ENCODE assay signal across 14 mouse cellular contexts in genomic region chr9:106355975-106356286, GRCm38 (mm10). TPM values are rescaled to one million over a fixed set of nuclear protein-coding genes. Genes with fewer than 3 reads are reported as not detected.
DNase-seq lines count a peak whose midpoint lies in the region; ATAC-seq lines count a peak whose summit lies in the region.
"Had no signal": no experiment of that assay in that cellular context is flagged by ENCODE, and none has a peak within 500 bp of the region (broad histone marks: within the 10 kb centered on the region; RNA-seq: fewer than 3 reads in every experiment).

No protein-coding gene starts in this region.

- no peak for DNase-seq in kidney, adult 9 months
- no peak for DNase-seq in embryonic facial prominence, embryonic 11.5 days (ENCODE audit: low spot score)
- no peak for DNase-seq in gastrocnemius, adult 8-10 months (ENCODE audit: low spot score in 2 of 2)
- DNase-seq in thymus, postnatal 36 days, result no peak
- DNase-seq: cerebellum, adult 9-11 months; gastrocnemius, postnatal 36 days; kidney, adult 11 months; layer of hippocampus, postnatal 36 days; thymus, adult 2 months had no signal

- H3K4me1 ChIP-seq in kidney, embryonic 14.5 days (ENCODE audit: control insufficient read depth, insufficient read depth, low read length), result peaks cover 27% of the 10 kb centered on the region
- H3K4me1 ChIP-seq in embryonic facial prominence, embryonic 11.5 days (ENCODE audit: control insufficient read depth, insufficient read depth, low read length), result peaks cover 30% of the 10 kb centered on the region
- peaks cover 94% of the 10 kb centered on the region for H3K4me1 ChIP-seq in embryonic facial prominence, embryonic 13.5 days
- H3K4me1 ChIP-seq in midbrain, embryonic 13.5 days (replicated peaks), result peaks cover 13% of the 10 kb centered on the region

- no peaks in the 10 kb centered on the region for H3K36me3 ChIP-seq in kidney, embryonic 14.5 days (ENCODE audit: control insufficient read depth, insufficient read depth, low read length)
- H3K36me3 ChIP-seq in embryonic facial prominence, embryonic 11.5 days (replicated peaks; ENCODE audit: control insufficient read depth, insufficient read depth, low read depth, low read length), result no peaks in the 10 kb centered on the region
- H3K36me3 ChIP-seq in embryonic facial prominence, embryonic 13.5 days, result no peaks in the 10 kb centered on the region
- no peaks in the 10 kb centered on the region for H3K36me3 ChIP-seq in midbrain, embryonic 13.5 days

- H3K9ac ChIP-seq in kidney, embryonic 14.5 days (ENCODE audit: low read depth, low read length), result 0 out of 2 replicates have a peak overlapping the region, but pooled peaks have one; percentile 12
- no peak overlapping the region; the same call in none of the 2 replicates for H3K9ac ChIP-seq in embryonic facial prominence, embryonic 11.5 days (replicated peaks; ENCODE audit: low read length)
- peak overlapping the region; percentile 51 for H3K9ac ChIP-seq in embryonic facial prominence, embryonic 13.5 days
- H3K9ac ChIP-seq in midbrain, embryonic 13.5 days (replicated peaks), result no peak overlapping the region

- no peaks in the 10 kb centered on the region for H3K9me3 ChIP-seq in kidney, embryonic 14.5 days (ENCODE audit: control insufficient read depth, low read length)
- no peaks in the 10 kb centered on the region for H3K9me3 ChIP-seq in embryonic facial prominence, embryonic 11.5 days (replicated peaks; ENCODE audit: control insufficient read depth, low read length)
- H3K9me3 ChIP-seq in embryonic facial prominence, embryonic 13.5 days, result no peaks in the 10 kb centered on the region
- H3K9me3 ChIP-seq in midbrain, embryonic 13.5 days, result no peaks in the 10 kb centered on the region

- H3K27ac ChIP-seq in kidney, embryonic 14.5 days (ENCODE audit: low read depth, low read length), result peak overlapping the region; percentile 73
- H3K27ac ChIP-seq in embryonic facial prominence, embryonic 11.5 days (replicated peaks; ENCODE audit: low read depth, low read length), result peak overlapping the region; percentile 99
- peak overlapping the region; percentile 98 for H3K27ac ChIP-seq in embryonic facial prominence, embryonic 13.5 days
- peak overlapping the region; percentile 5; the same call in 1 of the 2 replicates for H3K27ac ChIP-seq in midbrain, embryonic 13.5 days

- H3K4me3 ChIP-seq in kidney, embryonic 14.5 days (ENCODE audit: low read length), result no peak overlapping the region
- H3K4me3 ChIP-seq in embryonic facial prominence, embryonic 11.5 days (ENCODE audit: low read depth, low read length), result no peak overlapping the region
- H3K4me3 ChIP-seq in embryonic facial prominence, embryonic 13.5 days, result no peak overlapping the region
- no peak overlapping the region for H3K4me3 ChIP-seq in midbrain, embryonic 13.5 days (replicated peaks)
- H3K4me3 ChIP-seq: erythroblast, embryonic 14.5 days; myocyte had no signal

- H3K4me2 ChIP-seq in kidney, embryonic 14.5 days (replicated peaks; ENCODE audit: low read depth, low read length), result no peak overlapping the region
- H3K4me2 ChIP-seq in embryonic facial prominence, embryonic 11.5 days (ENCODE audit: low read depth, low read length), result peak overlapping the region; percentile 13; the same call in 1 of the 2 replicates
- H3K4me2 ChIP-seq in embryonic facial prominence, embryonic 13.5 days, result peak overlapping the region; percentile 47
- no peak overlapping the region for H3K4me2 ChIP-seq in midbrain, embryonic 13.5 days (replicated peaks)

- H3K27me3 ChIP-seq in kidney, embryonic 14.5 days (ENCODE audit: control insufficient read depth, insufficient read depth, low read length), result no peaks in the 10 kb centered on the region
- H3K27me3 ChIP-seq in embryonic facial prominence, embryonic 11.5 days (ENCODE audit: control insufficient read depth, insufficient read depth, low read length), result no peaks in the 10 kb centered on the region
- no peaks in the 10 kb centered on the region for H3K27me3 ChIP-seq in embryonic facial prominence, embryonic 13.5 days
- no peaks in the 10 kb centered on the region for H3K27me3 ChIP-seq in midbrain, embryonic 13.5 days

- peak; percentile 13; the same call in 1 of the 2 replicates for ATAC-seq in kidney, embryonic 14.5 days (ENCODE audit: low FRiP score, low TSS enrichment)
- ATAC-seq in embryonic facial prominence, embryonic 11.5 days (replicated peaks; ENCODE audit: insufficient number of reproducible peaks, low FRiP score, low TSS enrichment, low read depth), result no peak; the same call in 1 of the 2 replicates
- ATAC-seq in embryonic facial prominence, embryonic 13.5 days (ENCODE audit: insufficient number of reproducible peaks, insufficient read depth, low FRiP score, low TSS enrichment, low read depth), result no peak; the same call in 1 of the 2 replicates
- no peak for ATAC-seq in midbrain, embryonic 13.5 days

RNA-seq across cellular contexts. Expression of gene Dusp7, which starts 12.5 kb away (rescaled TPM):
- polyA plus RNA-seq in kidney, embryonic 14.5 days (2014; fragmentation: Nextera tagmentation; extraction: Ambion mirVana), result 25.5 and 26.3 TPM in 2 replicates
- 52.2 and 55.1 TPM in 2 replicates for polyA plus RNA-seq in embryonic facial prominence, embryonic 11.5 days (2014; fragmentation: Nextera tagmentation; extraction: Ambion mirVana)
- 40.3 and 40.6 TPM in 2 replicates for polyA plus RNA-seq in embryonic facial prominence, embryonic 13.5 days (2015; fragmentation: Nextera tagmentation; extraction: Ambion mirVana)
- polyA plus RNA-seq in midbrain, embryonic 13.5 days (2015; fragmentation: Nextera tagmentation; extraction: Ambion mirVana), result 9.0 and 9.4 TPM in 2 replicates
- 10 to 100 TPM; 15.4 to 53.2 (median 35.0) TPM for total RNA-seq in gastrocnemius, adult 8-10 months (2022)

Comparison
In these comparisons a context has a peak if more than half of its experiments do, and no peak if none do; other contexts are left out.
1. H3K9ac ChIP-seq: peak in kidney, embryonic 14.5 days (single experiment) and embryonic facial prominence, embryonic 13.5 days (single experiment); none in embryonic facial prominence, embryonic 11.5 days (single experiment) and midbrain, embryonic 13.5 days (single experiment).
2. H3K27ac ChIP-seq: peak in every context shown above with its lines; median percentile 99 in embryonic facial prominence, embryonic 11.5 days; 98 in embryonic facial prominence, embryonic 13.5 days; 73 in kidney, embryonic 14.5 days; 5 in midbrain, embryonic 13.5 days.
3. H3K4me2 ChIP-seq: peak in embryonic facial prominence, embryonic 11.5 days (single experiment) and embryonic facial prominence, embryonic 13.5 days (single experiment); none in kidney, embryonic 14.5 days (single experiment) and midbrain, embryonic 13.5 days (single experiment).